Mouse (Mus musculus): Measurements from ENCODE around the gene Gm16181. TPM values are rescaled to one million over a fixed set of nuclear protein-coding genes. Genes with fewer than 3 reads are reported as not detected.

Gm16181 gene
- polyA plus RNA-seq, 1 experiment from 2014 or later = not detected

DNA sequence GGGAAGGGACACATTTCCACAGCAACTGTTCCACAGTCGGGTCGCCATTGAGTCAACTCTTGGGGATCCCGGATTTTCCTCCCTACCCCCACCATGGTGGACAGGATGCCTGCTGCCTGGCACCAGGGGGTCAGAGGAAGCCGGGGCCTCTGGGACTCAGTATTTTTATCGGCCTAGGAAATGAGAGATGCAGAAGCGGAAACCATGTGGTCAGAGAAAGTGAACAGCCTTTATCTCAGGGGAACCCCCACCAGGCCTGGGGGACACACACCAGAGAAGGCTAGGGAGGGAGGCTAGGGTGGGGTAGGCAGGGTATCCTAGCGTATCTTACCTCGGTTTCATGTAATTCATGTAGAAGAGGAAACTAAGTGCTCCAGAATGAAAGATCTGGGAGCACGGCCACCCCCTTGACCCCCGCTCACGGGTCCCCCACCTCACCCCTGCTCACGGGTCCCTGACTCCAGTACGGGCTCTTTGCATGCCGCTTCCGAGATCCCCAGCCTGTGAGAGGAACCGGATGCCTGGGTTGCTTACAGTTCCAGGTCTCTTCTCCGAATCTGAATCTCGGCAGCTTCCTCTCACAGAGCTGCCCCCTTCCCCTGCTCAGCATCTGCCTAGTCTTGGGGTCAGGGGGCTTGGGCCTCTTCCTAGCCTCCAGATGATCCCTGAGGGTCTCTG is 2.0 kb upstream of the Gm16181 start:
- H3K9me3 ChIP-seq (ENCODE audit: control insufficient read depth, low read length) = no peaks in the 10 kb centered on the region
- H3K4me3 ChIP-seq (replicated peaks; ENCODE audit: low read depth, low read length) = no peak overlapping the region
- peaks cover 27% of the 10 kb centered on the region for H3K36me3 ChIP-seq (ENCODE audit: control insufficient read depth, insufficient read depth, low read length)
- no peaks in the 10 kb centered on the region for H3K4me1 ChIP-seq (ENCODE audit: control insufficient read depth, insufficient read depth, low read length)
- H3K27ac ChIP-seq (replicated peaks; ENCODE audit: low read depth, low read length) = no peak overlapping the region
- H3K27me3 ChIP-seq (ENCODE audit: control insufficient read depth, insufficient read depth, low read length) = no peaks in the 10 kb centered on the region
- no peak overlapping the region for H3K4me2 ChIP-seq (ENCODE audit: low read length)
- no peak overlapping the region for H3K9ac ChIP-seq (replicated peaks; ENCODE audit: low read length)
- WGBS = 87% methylated on average over 18 of the region's 18 CpGs
- ATAC-seq (ENCODE audit: low FRiP score, low TSS enrichment) (no peak), DNase-seq (no peak)

GRCm38 (mm10) chr17:35219601-35220041 is 1.0 kb upstream of the Gm16181 start:
- 91% methylated on average over 6 of the region's 6 CpGs for WGBS
- no peak for DNase-seq

DNA sequence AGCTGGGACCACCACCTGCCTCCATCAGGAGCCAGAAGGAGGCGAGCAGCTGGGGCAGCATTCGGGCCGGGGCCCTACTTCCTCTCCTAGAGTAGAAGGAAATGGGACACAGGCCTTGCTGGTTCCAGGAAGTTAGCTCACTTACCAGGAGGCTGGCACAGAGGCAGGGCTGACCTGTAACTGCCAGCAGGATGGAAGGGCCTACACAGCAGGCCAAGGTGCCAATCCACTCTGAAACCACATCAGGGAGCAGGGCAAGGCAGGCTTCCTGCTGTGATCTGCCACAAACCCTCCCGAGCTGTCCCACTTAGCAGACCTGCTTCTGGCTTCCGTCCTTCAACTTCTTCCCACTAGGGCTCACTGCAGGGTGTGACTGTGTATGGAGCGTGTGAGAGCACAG is 1.7 kb downstream of the Gm16181 start:
- Histone ChIP-seq H3K9ac (replicated peaks; ENCODE audit: low read length) (no peak overlapping the region), H3K9me3 (ENCODE audit: control insufficient read depth, low read length) (no peaks in the 10 kb centered on the region), H3K27ac (replicated peaks; ENCODE audit: low read depth, low read length) (no peak overlapping the region), H3K4me2 (ENCODE audit: low read length) (no peak overlapping the region), H3K4me3 (replicated peaks; ENCODE audit: low read depth, low read length) (no peak overlapping the region), H3K36me3 (ENCODE audit: control insufficient read depth, insufficient read depth, low read length) (peaks cover 40% of the 10 kb centered on the region), H3K27me3 (ENCODE audit: control insufficient read depth, insufficient read depth, low read length) (no peaks in the 10 kb centered on the region), H3K4me1 (ENCODE audit: control insufficient read depth, insufficient read depth, low read length) (no peaks in the 10 kb centered on the region)
- no peak for DNase-seq
- ATAC-seq (ENCODE audit: low FRiP score, low TSS enrichment) = no peak
- WGBS = 86% methylated on average over 6 of the region's 6 CpGs

More at GRCm38 (mm10) chr17:35219601-35220041, 1.0 kb upstream of the Gm16181 start:
- Histone ChIP-seq H3K9ac (replicated peaks; ENCODE audit: low read length) (no peak overlapping the region), H3K36me3 (ENCODE audit: control insufficient read depth, insufficient read depth, low read length) (peaks cover 27% of the 10 kb centered on the region), H3K27me3 (ENCODE audit: control insufficient read depth, insufficient read depth, low read length) (no peaks in the 10 kb centered on the region), H3K27ac (replicated peaks; ENCODE audit: low read depth, low read length) (no peak overlapping the region), H3K4me2 (ENCODE audit: low read length) (no peak overlapping the region), H3K4me1 (ENCODE audit: control insufficient read depth, insufficient read depth, low read length) (no peaks in the 10 kb centered on the region), H3K9me3 (ENCODE audit: control insufficient read depth, low read length) (no peaks in the 10 kb centered on the region), H3K4me3 (replicated peaks; ENCODE audit: low read depth, low read length) (no peak overlapping the region)
- no peak for ATAC-seq (ENCODE audit: low FRiP score, low TSS enrichment)

DNA sequence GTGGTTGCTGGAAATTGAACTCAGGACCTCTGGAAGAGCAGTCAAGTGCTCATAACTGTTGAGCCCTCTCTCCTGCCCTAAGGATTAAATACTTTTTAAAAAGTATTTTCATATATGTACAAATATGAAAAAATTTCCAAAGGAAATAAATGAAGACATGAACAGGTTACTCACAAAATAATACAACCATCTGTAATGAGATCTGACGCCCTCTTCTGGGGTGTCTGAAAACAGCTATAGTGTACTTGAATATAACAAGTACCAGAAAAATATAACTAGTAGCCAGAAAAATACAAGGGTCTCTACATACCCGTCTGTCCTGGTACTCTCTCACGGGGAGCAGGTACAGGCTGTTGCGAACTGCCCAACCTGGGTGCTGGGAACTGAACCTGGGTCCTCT is 4.0 kb downstream of the Gm16181 start:
- DNase-seq = no peak
- no peaks in the 10 kb centered on the region for H3K27me3 ChIP-seq (ENCODE audit: control insufficient read depth, insufficient read depth, low read length)
- H3K4me1 ChIP-seq (ENCODE audit: control insufficient read depth, insufficient read depth, low read length) = no peaks in the 10 kb centered on the region
- no peak overlapping the region for H3K27ac ChIP-seq (replicated peaks; ENCODE audit: low read depth, low read length)
- no peak overlapping the region for H3K4me2 ChIP-seq (ENCODE audit: low read length)
- H3K9me3 ChIP-seq (ENCODE audit: control insufficient read depth, low read length) = no peaks in the 10 kb centered on the region
- H3K4me3 ChIP-seq (replicated peaks; ENCODE audit: low read depth, low read length) = no peak overlapping the region
- ATAC-seq (ENCODE audit: low FRiP score, low TSS enrichment) = no peak
- no peak overlapping the region for H3K9ac ChIP-seq (replicated peaks; ENCODE audit: low read length)
- WGBS = 92% methylated on average over 4 of the region's 4 CpGs
- peaks cover 57% of the 10 kb centered on the region for H3K36me3 ChIP-seq (ENCODE audit: control insufficient read depth, insufficient read depth, low read length)

DNA sequence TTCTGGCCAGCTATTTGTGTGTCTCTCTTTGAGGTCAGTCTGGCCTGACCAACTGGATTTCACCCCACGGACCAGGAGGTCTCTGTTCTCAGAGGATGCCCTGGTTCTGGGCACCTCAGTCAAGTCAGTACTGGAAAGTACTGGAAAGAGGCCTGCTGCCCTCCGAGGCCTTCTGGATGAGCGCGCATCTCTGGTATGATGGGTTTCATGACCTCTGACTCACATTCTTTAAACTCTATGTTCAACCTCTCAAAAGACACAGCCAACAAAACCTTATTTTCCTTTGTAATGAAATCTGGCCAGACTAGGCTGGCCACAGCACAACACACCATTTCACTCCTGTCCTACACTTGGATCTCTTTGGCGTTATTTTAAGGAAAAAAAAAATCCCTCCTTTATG is 4.8 kb downstream of the Gm16181 start:
- no peak overlapping the region for H3K4me3 ChIP-seq (replicated peaks; ENCODE audit: low read depth, low read length)
- H3K4me2 ChIP-seq (ENCODE audit: low read length) = no peak overlapping the region
- no peak for DNase-seq
- H3K4me1 ChIP-seq (ENCODE audit: control insufficient read depth, insufficient read depth, low read length) = no peaks in the 10 kb centered on the region
- no peaks in the 10 kb centered on the region for H3K27me3 ChIP-seq (ENCODE audit: control insufficient read depth, insufficient read depth, low read length)
- no peaks in the 10 kb centered on the region for H3K9me3 ChIP-seq (ENCODE audit: control insufficient read depth, low read length)
- no peak overlapping the region for H3K27ac ChIP-seq (replicated peaks; ENCODE audit: low read depth, low read length)
- no peak overlapping the region for H3K9ac ChIP-seq (replicated peaks; ENCODE audit: low read length)
- 95% methylated on average over 5 of the region's 5 CpGs for WGBS
- H3K36me3 ChIP-seq (ENCODE audit: control insufficient read depth, insufficient read depth, low read length) = peaks cover 55% of the 10 kb centered on the region
- ATAC-seq (ENCODE audit: low FRiP score, low TSS enrichment) = no peak

- Histone ChIP-seq H3K27ac (replicated peaks; ENCODE audit: low read depth, low read length) (no peak overlapping the region), H3K36me3 (ENCODE audit: control insufficient read depth, insufficient read depth, low read length) (peaks cover 60% of the 10 kb centered on the region), H3K9ac (replicated peaks; ENCODE audit: low read length) (no peak overlapping the region), H3K4me1 (ENCODE audit: control insufficient read depth, insufficient read depth, low read length) (no peaks in the 10 kb centered on the region), H3K9me3 (ENCODE audit: control insufficient read depth, low read length) (no peaks in the 10 kb centered on the region), H3K4me2 (ENCODE audit: low read length) (no peak overlapping the region), H3K4me3 (replicated peaks; ENCODE audit: low read depth, low read length) (no peak overlapping the region), H3K27me3 (ENCODE audit: control insufficient read depth, insufficient read depth, low read length) (no peaks in the 10 kb centered on the region)
- ATAC-seq (ENCODE audit: low FRiP score, low TSS enrichment) (no peak), DNase-seq (no peak)
- 90% methylated on average over 14 of the region's 14 CpGs for WGBS
These were observed 6.0 kb downstream of the Gm16181 start for GRCm38 (mm10) chr17:35226561-35227046.

DNA sequence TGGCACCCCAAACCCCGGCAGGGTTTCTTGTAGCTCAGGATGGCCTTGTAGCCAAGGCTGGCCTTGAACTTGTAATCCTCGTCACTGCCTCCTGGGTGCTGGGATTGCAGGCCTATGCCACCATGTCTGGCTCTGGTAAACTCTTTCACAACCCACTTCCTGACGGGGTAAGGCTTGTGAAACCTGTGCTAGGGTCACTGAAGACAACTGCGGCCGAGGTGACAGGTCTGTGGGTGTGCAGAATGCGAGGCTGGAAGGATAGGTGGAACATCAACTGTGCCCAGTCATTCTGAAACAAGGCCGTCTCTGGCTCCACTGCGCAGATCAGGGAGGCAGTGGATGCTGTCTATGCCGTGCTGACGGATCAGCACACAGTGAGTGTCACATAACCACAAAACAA is 10.4 kb downstream of the Gm16181 start:
- Histone ChIP-seq H3K27ac (replicated peaks; ENCODE audit: low read depth, low read length) (no peak overlapping the region), H3K4me3 (replicated peaks; ENCODE audit: low read depth, low read length) (no peak overlapping the region), H3K9ac (replicated peaks; ENCODE audit: low read length) (no peak overlapping the region), H3K4me2 (ENCODE audit: low read length) (no peak overlapping the region), H3K36me3 (ENCODE audit: control insufficient read depth, insufficient read depth, low read length) (peaks cover 51% of the 10 kb centered on the region), H3K27me3 (ENCODE audit: control insufficient read depth, insufficient read depth, low read length) (no peaks in the 10 kb centered on the region), H3K4me1 (ENCODE audit: control insufficient read depth, insufficient read depth, low read length) (peaks cover 9% of the 10 kb centered on the region; the same call in 1 of the 2 replicates), H3K9me3 (ENCODE audit: control insufficient read depth, low read length) (no peaks in the 10 kb centered on the region)
- no peak for ATAC-seq (ENCODE audit: low FRiP score, low TSS enrichment)
- no peak for DNase-seq
- 94% methylated on average over 10 of the region's 10 CpGs for WGBS

DNA sequence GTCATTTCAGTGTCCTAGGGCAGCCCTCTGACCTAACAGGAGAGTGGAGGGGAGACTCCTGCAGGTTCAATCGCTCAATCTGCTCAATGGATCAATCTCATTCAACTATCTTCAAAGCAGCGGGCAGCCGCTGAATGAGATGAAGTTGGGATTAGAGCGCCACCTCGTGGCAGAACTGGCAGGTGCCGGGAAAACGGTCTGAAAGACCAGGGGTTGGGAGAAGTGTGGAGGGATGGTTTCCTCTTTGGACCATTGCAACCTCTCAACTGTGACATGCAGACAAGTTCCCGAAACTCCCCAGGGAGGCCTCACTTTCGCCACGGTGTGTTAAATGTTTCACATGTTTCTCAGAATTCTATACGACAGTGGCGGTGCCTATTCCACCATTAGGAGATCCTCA is 11.4 kb downstream of the Gm16181 start:
- Histone ChIP-seq H3K27me3 (ENCODE audit: control insufficient read depth, insufficient read depth, low read length) (no peaks in the 10 kb centered on the region), H3K27ac (replicated peaks; ENCODE audit: low read depth, low read length) (no peak overlapping the region), H3K4me1 (ENCODE audit: control insufficient read depth, insufficient read depth, low read length) (peaks cover 14% of the 10 kb centered on the region; the same call in 1 of the 2 replicates), H3K36me3 (ENCODE audit: control insufficient read depth, insufficient read depth, low read length) (peaks cover 45% of the 10 kb centered on the region), H3K9me3 (ENCODE audit: control insufficient read depth, low read length) (no peaks in the 10 kb centered on the region), H3K9ac (replicated peaks; ENCODE audit: low read length) (no peak overlapping the region; the same call in 1 of the 2 replicates), H3K4me3 (replicated peaks; ENCODE audit: low read depth, low read length) (no peak overlapping the region), H3K4me2 (ENCODE audit: low read length) (peak overlapping the region; percentile 32; the same call in 1 of the 2 replicates)
- 9% methylated on average over 12 of the region's 12 CpGs for WGBS
- ATAC-seq (ENCODE audit: low FRiP score, low TSS enrichment) (no peak), DNase-seq (peak; percentile 93)

DNA sequence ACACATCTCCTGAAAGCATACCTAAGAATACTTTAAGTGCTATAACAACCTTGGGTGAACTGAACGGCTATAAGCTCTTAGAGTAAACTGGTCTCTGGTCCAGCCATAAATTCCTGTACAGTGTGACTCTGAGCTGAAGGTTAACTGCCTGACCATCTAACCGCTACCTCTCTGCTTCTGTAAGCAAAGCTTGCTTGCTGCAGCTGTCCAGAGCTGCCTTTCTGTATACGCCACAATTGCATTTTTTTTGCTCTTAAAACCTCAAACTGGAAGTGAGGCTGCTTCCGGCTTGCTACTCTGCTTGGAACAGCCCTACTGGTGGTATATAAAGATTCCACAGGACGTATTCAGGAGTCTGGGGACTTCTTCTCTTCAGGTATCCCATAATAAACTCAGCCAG is 12.0 kb downstream of the Gm16181 start:
- 92% methylated on average over 5 of the region's 5 CpGs for WGBS
- Histone ChIP-seq H3K4me1 (ENCODE audit: control insufficient read depth, insufficient read depth, low read length) (peaks cover 14% of the 10 kb centered on the region; the same call in 1 of the 2 replicates), H3K4me2 (ENCODE audit: low read length) (no peak overlapping the region), H3K4me3 (replicated peaks; ENCODE audit: low read depth, low read length) (no peak overlapping the region), H3K9me3 (ENCODE audit: control insufficient read depth, low read length) (no peaks in the 10 kb centered on the region), H3K27ac (replicated peaks; ENCODE audit: low read depth, low read length) (no peak overlapping the region), H3K36me3 (ENCODE audit: control insufficient read depth, insufficient read depth, low read length) (peaks cover 39% of the 10 kb centered on the region), H3K27me3 (ENCODE audit: control insufficient read depth, insufficient read depth, low read length) (no peaks in the 10 kb centered on the region), H3K9ac (replicated peaks; ENCODE audit: low read length) (no peak overlapping the region)
- DNase-seq = no peak
- no peak for ATAC-seq (ENCODE audit: low FRiP score, low TSS enrichment)

All from midbrain, embryonic 14.5 days (tissue).